Mouse (Mus musculus): ENCODE results near the gene Pop4. TPM values are rescaled to one million over a fixed set of nuclear protein-coding genes. Genes with fewer than 3 reads are reported as not detected.

Gene Pop4
- total RNA-seq, 1 experiment = 49.8 TPM

DNA sequence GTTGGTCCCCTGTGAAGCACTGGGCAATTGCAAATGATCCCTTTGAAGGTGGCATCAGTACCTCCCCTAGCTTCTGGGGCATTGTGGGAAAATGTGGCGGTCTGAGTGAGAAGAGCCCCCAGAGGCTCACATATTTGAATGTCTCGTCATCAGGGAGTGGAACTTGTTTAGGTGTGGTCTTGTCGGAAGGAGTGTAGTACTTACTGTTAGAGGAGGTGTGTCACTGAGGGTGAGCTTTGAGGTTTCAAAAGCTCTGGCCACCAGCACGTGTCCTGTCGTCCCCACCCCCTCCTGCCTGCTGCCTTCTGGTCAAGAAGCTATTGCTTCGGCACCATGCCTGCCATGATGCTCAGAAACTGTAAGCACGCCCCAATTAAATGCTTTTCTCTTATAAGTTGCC is 55.9 kb downstream of the Pop4 start:
- no peak for DNase-seq (ENCODE audit: low read depth, low spot score)
- H3K4me3 ChIP-seq (ENCODE audit: insufficient read depth in 1 of 2, low read depth in 1 of 2, low read length in 2 of 2, poor library complexity in 1 of 2, severe bottlenecking in 1 of 2) = no peak overlapping the region

DNA sequence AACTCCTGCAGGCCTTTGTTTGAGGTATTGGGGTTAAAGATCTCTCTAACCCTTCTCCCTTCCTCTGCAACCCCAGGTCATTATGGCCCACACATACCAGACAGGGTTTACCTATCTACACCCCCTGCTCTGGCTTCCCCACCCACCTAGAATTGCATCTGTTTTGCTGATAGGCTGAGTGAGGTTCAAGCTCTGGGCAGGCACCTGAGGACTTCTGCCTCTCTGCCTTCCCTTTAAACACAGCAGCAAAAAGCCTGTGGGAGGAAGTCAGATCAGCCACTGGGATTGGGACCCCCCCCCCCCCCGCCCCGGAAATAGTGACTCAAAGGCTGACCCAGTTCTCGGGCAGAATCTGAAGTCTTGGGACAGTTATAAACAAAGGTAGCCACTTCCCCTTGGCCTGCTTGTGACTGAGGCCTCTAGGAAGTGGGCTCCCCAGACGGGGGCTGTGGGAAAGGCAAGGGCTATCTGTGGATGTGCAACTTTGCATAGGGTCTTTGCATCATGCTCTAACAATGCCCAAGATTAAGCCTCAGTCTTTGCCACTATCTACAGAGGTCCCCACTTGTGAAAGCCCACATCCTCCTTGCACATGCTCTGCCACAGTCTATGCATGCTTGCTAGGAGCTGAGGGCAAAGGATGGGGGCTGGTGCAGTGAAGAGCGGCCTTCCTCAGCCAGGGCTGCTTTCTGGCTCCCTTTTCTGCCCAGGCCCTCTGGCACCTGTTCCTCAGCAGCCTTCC is 56.6 kb downstream of the Pop4 start:
- H3K4me3 ChIP-seq (ENCODE audit: insufficient read depth in 1 of 2, low read depth in 1 of 2, low read length in 2 of 2, poor library complexity in 1 of 2, severe bottlenecking in 1 of 2) = no peak overlapping the region
- in situ Hi-C loops (cut with MboI; ENCODE audit: low sequenced_read_pairs in 2 of 2, unreplicated experiment in 2 of 2) = no loop called here
- H3K9me3 ChIP-seq (ENCODE audit: control insufficient read depth, insufficient read depth, low read depth, low read length) = no peaks in the 10 kb centered on the region
- H3K36me3 ChIP-seq (ENCODE audit: control insufficient read depth, insufficient read depth, low read length, poor library complexity, severe bottlenecking) = no peaks in the 10 kb centered on the region; the same call in 1 of the 2 replicates
- no peak overlapping the region for H3K27ac ChIP-seq (ENCODE audit: insufficient read depth, low read depth, low read length, poor library complexity, severe bottlenecking)
- DNase-seq (ENCODE audit: low read depth, low spot score) = no peak
- H3K9ac ChIP-seq (ENCODE audit: insufficient read depth, low read depth, low read length, poor library complexity, severe bottlenecking) = no peak overlapping the region
- peaks cover 2 to 10% of the 10 kb centered on the region in 2 experiments; a peak in 3 of 4 replicates for H3K4me1 ChIP-seq (ENCODE audit: control insufficient read depth in 2 of 2, insufficient read depth in 2 of 2, low read length in 2 of 2, poor library complexity in 1 of 2)
- TF ChIP-seq ZC3H11A (IDR thresholded peaks at IDR 0.05; ENCODE audit: borderline replicate concordance, low read depth, low read length) (no peak), MAFK (IDR thresholded peaks at IDR 0.05; ENCODE audit: insufficient read depth, low read depth, low read length) (no peak), ZNF384 (IDR thresholded peaks at IDR 0.05; ENCODE audit: low read depth, low read length) (no peak), CHD2 (IDR thresholded peaks at IDR 0.05; ENCODE audit: low read depth, low read length) (no peak), HCFC1 (IDR thresholded peaks at IDR 0.05; ENCODE audit: borderline replicate concordance, insufficient read depth, low read length) (no peak)

More for the DNA sequence above, 55.9 kb downstream of the Pop4 start:
- H3K9ac ChIP-seq (ENCODE audit: insufficient read depth, low read depth, low read length, poor library complexity, severe bottlenecking) = no peak overlapping the region
- peaks cover 2 to 7% of the 10 kb centered on the region in 2 experiments; a peak in 2 of 4 replicates for H3K4me1 ChIP-seq (ENCODE audit: control insufficient read depth in 2 of 2, insufficient read depth in 2 of 2, low read length in 2 of 2, poor library complexity in 1 of 2)
- H3K9me3 ChIP-seq (ENCODE audit: control insufficient read depth, insufficient read depth, low read depth, low read length) = no peaks in the 10 kb centered on the region
- peaks cover 5% of the 10 kb centered on the region; the same call in 1 of the 2 replicates for H3K36me3 ChIP-seq (ENCODE audit: control insufficient read depth, insufficient read depth, low read length, poor library complexity, severe bottlenecking)
- no peak overlapping the region for H3K27ac ChIP-seq (ENCODE audit: insufficient read depth, low read depth, low read length, poor library complexity, severe bottlenecking)
- TF ChIP-seq MAFK (IDR thresholded peaks at IDR 0.05; ENCODE audit: insufficient read depth, low read depth, low read length) (no peak), ZNF384 (IDR thresholded peaks at IDR 0.05; ENCODE audit: low read depth, low read length) (no peak), ZC3H11A (IDR thresholded peaks at IDR 0.05; ENCODE audit: borderline replicate concordance, low read depth, low read length) (no peak), CHD2 (IDR thresholded peaks at IDR 0.05; ENCODE audit: low read depth, low read length) (no peak), HCFC1 (IDR thresholded peaks at IDR 0.05; ENCODE audit: borderline replicate concordance, insufficient read depth, low read length) (no peak)
- in situ Hi-C loops (cut with MboI; ENCODE audit: low sequenced_read_pairs in 2 of 2, unreplicated experiment in 2 of 2) = no loop called here

DNA sequence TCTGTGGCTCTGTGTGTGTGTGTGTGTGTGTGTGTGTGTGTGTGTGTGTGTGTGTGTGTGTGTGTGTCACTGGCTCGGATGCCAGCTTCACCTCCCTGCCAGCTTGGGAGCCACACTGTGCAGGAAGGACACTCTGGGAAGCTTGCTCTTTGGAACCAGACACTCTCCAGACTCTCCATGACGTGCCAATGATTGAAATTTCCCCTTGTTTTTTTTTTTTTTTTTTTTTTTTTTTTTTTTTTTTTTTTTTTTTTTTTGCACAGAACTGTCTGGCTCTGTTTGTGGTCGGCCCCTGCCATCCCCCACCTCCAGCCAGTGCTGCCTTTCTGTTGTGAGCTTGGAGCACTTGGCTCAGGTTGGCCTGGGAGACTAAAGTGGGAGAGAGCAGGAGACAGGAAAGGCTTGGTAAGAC is 58.6 kb downstream of the Pop4 start:
- no peaks in the 10 kb centered on the region for H3K9me3 ChIP-seq (ENCODE audit: control insufficient read depth, insufficient read depth, low read depth, low read length)
- H3K27ac ChIP-seq (ENCODE audit: insufficient read depth, low read depth, low read length, poor library complexity, severe bottlenecking) = no peak overlapping the region
- H3K4me1 ChIP-seq (ENCODE audit: control insufficient read depth in 2 of 2, insufficient read depth in 2 of 2, low read length in 2 of 2, poor library complexity in 1 of 2) = peaks cover 3 to 13% of the 10 kb centered on the region in 2 experiments; a peak in 3 of 4 replicates
- in situ Hi-C loops (cut with MboI; ENCODE audit: low sequenced_read_pairs in 2 of 2, unreplicated experiment in 2 of 2) = no loop called here
- TF ChIP-seq HCFC1 (IDR thresholded peaks at IDR 0.05; ENCODE audit: borderline replicate concordance, insufficient read depth, low read length) (no peak), CHD2 (IDR thresholded peaks at IDR 0.05; ENCODE audit: low read depth, low read length) (no peak), ZNF384 (IDR thresholded peaks at IDR 0.05; ENCODE audit: low read depth, low read length) (peak; percentile 73), MAFK (IDR thresholded peaks at IDR 0.05; ENCODE audit: insufficient read depth, low read depth, low read length) (no peak), ZC3H11A (IDR thresholded peaks at IDR 0.05; ENCODE audit: borderline replicate concordance, low read depth, low read length) (no peak)
- no peak overlapping the region for H3K4me3 ChIP-seq (ENCODE audit: insufficient read depth in 1 of 2, low read depth in 1 of 2, low read length in 2 of 2, poor library complexity in 1 of 2, severe bottlenecking in 1 of 2)
- no peak overlapping the region for H3K9ac ChIP-seq (ENCODE audit: insufficient read depth, low read depth, low read length, poor library complexity, severe bottlenecking)
- no peaks in the 10 kb centered on the region for H3K36me3 ChIP-seq (ENCODE audit: control insufficient read depth, insufficient read depth, low read length, poor library complexity, severe bottlenecking)
- DNase-seq (ENCODE audit: low read depth, low spot score) = no peak

Other genes with a start within 250 kb of the Pop4 start
- gene Uri1, start 247.9 kb downstream of the Pop4 start, total RNA-seq (2012; rRNA removed) = 68.4 and 107 TPM in 2 replicates
- gene Ccne1, start 163.9 kb downstream of the Pop4 start, total RNA-seq (2012; rRNA removed) = 194 and 278 TPM in 2 replicates
- 6.5 and 6.6 TPM in 2 replicates for gene 1600014C10Rik, start 88.2 kb downstream of the Pop4 start, total RNA-seq (2012; rRNA removed)
- gene Plekhf1, start 43.4 kb downstream of the Pop4 start, total RNA-seq (2012; rRNA removed) = 3.3 and 4.8 TPM in 2 replicates

All from ES-E14 (cell line).